Mouse (Mus musculus) intestine, embryonic 16.5 days (tissue): ENCODE data around the gene Duox2. TPM values are rescaled to one million over a fixed set of nuclear protein-coding genes. Genes with fewer than 3 reads are reported as not detected.

Source experiments
- ATAC-seq: fragments of 200-750 bp; cut with Nextera tagmentation; 2 replicates; pipeline ENCODE4 v1.8.0; 2017; ENCODE audit warnings: moderate TSS enrichment, moderate library complexity
- H3K27ac ChIP-seq: fragments of 300-500 bp; sonication (generic); 2 replicates; pipeline ENCODE4 v1.5.1; 2014; ENCODE audit warnings: mild to moderate bottlenecking, low read length
- H3K27me3 ChIP-seq: fragments of 300-500 bp; sonication (generic); replicated peaks from 2 replicates; pipeline ENCODE4 v1.6.1; 2014; ENCODE audit warnings: low read length, control low read depth, mixed read lengths; ENCODE audit not compliant: control insufficient read depth, insufficient read depth
- H3K36me3 ChIP-seq: fragments of 300-500 bp; sonication (generic); 2 replicates; pipeline ENCODE4 v1.6.1; 2014; ENCODE audit warnings: low read length, control low read depth; ENCODE audit not compliant: control insufficient read depth, insufficient read depth
- H3K4me1 ChIP-seq: fragments of 300-500 bp; sonication (generic); 2 replicates; pipeline ENCODE4 v1.6.1; 2014; ENCODE audit warnings: low read length, control low read depth, mixed read lengths; ENCODE audit not compliant: control insufficient read depth, insufficient read depth
- H3K4me2 ChIP-seq: fragments of 300-500 bp; sonication (generic); 2 replicates; pipeline ENCODE4 v1.6.1; 2014; ENCODE audit warnings: low read depth, low read length, control low read depth
- H3K4me3 ChIP-seq: fragments of 300-500 bp; sonication (generic); 2 replicates; pipeline ENCODE4 v1.5.1; 2014; ENCODE audit warnings: mild to moderate bottlenecking, low read length
- H3K9ac ChIP-seq: fragments of 300-500 bp; sonication (generic); 2 replicates; pipeline ENCODE4 v1.6.1; 2014; ENCODE audit warnings: low read depth, low read length
- H3K9me3 ChIP-seq: fragments of 300-500 bp; sonication (generic); 2 replicates; pipeline ENCODE4 v1.6.1; 2016; ENCODE audit warnings: low read length, control low read depth; ENCODE audit not compliant: control insufficient read depth
- WGBS: fragments of 180-500 bp; shearing (Covaris S2); extraction: QIAGEN DNeasy Blood & Tissue Kit; methylation state at CpG from one replicate; pipeline ENCODE4 v1.1.7; 2014; 5-methylcytosine and 5-hydroxymethylcytosine counted together
- polyA plus RNA-seq: library from polyadenylated mRNA; unstranded; fragments of >200 nt; fragmentation: Nextera tagmentation; extraction: Ambion mirVana; gene quantifications from 2 replicates; pipeline ENCODE4 v1.2.1, GENCODE M21; 2015

The Duox2 gene
- polyA plus RNA-seq, 1 experiment from 2014 or later = 0.06 TPM

DNA sequence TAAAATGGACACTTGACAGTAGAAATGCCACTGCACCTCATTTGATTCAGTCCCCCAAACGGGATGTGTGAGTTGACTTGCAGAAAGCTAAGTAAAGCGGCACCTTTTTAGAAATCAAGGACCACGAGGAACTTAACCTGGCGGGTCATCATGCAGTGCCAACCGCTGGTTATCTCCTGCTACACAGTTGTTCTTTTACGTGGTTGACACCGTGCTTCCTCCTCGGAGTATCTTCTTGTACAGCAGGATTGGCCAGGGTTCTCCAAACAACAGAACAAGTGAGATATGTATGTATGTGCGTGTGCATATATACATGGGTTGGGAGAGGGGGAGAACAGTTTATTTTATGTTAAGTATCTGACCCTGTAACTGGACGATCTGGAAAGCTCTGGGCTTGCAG lies 50.5 kb downstream of the Duox2 start:
- H3K27ac ChIP-seq = no peak overlapping the region
- ATAC-seq = no peak
- 84% methylated on average over 10 of the region's 10 CpGs for WGBS

GRCm38 (mm10) chr2:122243671-122244131 lies 54.5 kb downstream of the Duox2 start:
- Histone ChIP-seq H3K4me3 (no peak overlapping the region), H3K36me3 (no peaks in the 10 kb centered on the region), H3K27me3 (no peaks in the 10 kb centered on the region), H3K9me3 (no peaks in the 10 kb centered on the region), H3K4me2 (no peak overlapping the region), H3K27ac (no peak overlapping the region), H3K4me1 (peaks cover 12% of the 10 kb centered on the region; the same call in 1 of the 2 replicates), H3K9ac (no peak overlapping the region)
- WGBS = 7% methylated on average over 3 of the region's 3 CpGs
- peak; percentile 44 for ATAC-seq

More for the DNA sequence above, 50.5 kb downstream of the Duox2 start:
- Histone ChIP-seq H3K9me3 (no peaks in the 10 kb centered on the region), H3K9ac (no peak overlapping the region), H3K27me3 (no peaks in the 10 kb centered on the region), H3K4me3 (no peak overlapping the region), H3K36me3 (no peaks in the 10 kb centered on the region), H3K4me1 (peaks cover 4% of the 10 kb centered on the region; the same call in 1 of the 2 replicates), H3K4me2 (no peak overlapping the region)

GRCm38 (mm10) chr2:122241935-122242334 lies 56.3 kb downstream of the Duox2 start:
- peak; percentile 86 for ATAC-seq
- Histone ChIP-seq H3K27me3 (no peaks in the 10 kb centered on the region), H3K9me3 (no peaks in the 10 kb centered on the region), H3K9ac (no peak overlapping the region), H3K27ac (no peak overlapping the region; the same call in 1 of the 2 replicates), H3K36me3 (no peaks in the 10 kb centered on the region), H3K4me2 (no peak overlapping the region), H3K4me3 (no peak overlapping the region), H3K4me1 (peaks cover 12% of the 10 kb centered on the region; the same call in 1 of the 2 replicates)
- 42% methylated on average over 6 of the region's 6 CpGs for WGBS

DNA sequence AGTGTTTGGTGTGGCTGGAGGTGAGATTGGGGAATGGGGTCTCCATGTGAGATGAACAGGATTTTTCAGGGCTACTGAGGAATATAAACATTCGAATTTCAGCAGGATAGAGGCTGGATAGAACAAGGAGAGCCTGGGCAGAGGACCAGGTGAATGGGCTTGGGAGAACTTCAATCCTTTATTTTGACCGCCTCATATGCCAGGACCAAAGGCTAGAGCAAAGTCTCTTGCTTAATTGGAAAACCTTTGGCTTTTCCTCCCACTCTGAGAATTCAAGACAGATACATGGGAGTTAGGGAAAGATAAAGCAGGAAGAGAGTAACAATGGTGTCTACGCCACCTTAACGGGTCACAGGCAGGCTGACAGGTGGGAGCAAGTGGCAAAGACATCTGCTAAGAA lies 57.0 kb downstream of the Duox2 start:
- Histone ChIP-seq H3K4me3 (no peak overlapping the region), H3K36me3 (no peaks in the 10 kb centered on the region), H3K27ac (peak overlapping the region; percentile 71), H3K9me3 (no peaks in the 10 kb centered on the region), H3K4me1 (peaks cover 14% of the 10 kb centered on the region; the same call in 1 of the 2 replicates), H3K4me2 (no peak overlapping the region), H3K27me3 (no peaks in the 10 kb centered on the region), H3K9ac (no peak overlapping the region)
- 79% methylated on average over 4 of the region's 4 CpGs for WGBS
- ATAC-seq = no peak

GRCm38 (mm10) chr2:122240735-122241134 lies 57.5 kb downstream of the Duox2 start:
- no peaks in the 10 kb centered on the region for H3K36me3 ChIP-seq
- peak overlapping the region; percentile 71; the same call in 1 of the 2 replicates for H3K27ac ChIP-seq
- no peak overlapping the region for H3K9ac ChIP-seq
- H3K4me2 ChIP-seq = no peak overlapping the region
- H3K27me3 ChIP-seq = no peaks in the 10 kb centered on the region
- H3K4me1 ChIP-seq = peaks cover 16% of the 10 kb centered on the region; the same call in 1 of the 2 replicates
- H3K9me3 ChIP-seq = no peaks in the 10 kb centered on the region
- no peak overlapping the region for H3K4me3 ChIP-seq
- ATAC-seq = no peak

DNA sequence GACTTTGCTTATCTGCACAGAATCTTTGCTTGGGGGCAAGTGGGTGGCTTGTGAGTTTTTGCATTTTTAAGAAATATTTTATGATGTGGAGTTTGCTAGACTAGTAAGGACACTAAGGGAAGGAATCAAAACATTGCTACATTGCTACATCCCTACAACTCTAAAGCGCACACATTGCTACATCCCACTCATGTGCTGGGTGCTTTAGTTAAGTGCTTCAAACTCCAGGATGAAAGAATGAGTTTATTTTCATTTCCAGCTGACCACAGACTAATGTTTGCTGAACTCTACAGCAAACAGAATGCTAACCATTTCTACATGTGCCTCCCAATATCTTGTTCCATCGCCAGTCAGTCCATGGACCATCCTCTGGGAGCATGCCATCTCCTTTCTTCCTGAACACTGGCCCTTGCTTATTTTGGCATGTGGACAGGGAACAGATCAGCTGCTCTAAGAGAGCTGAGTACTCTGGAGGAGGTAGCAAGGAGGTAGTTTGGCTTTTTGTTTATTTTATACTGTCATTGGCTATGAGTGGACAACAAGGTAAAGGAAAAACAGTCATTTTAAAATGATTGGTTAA lies 60.3 kb downstream of the Duox2 start:
- Histone ChIP-seq H3K27ac (no peak overlapping the region), H3K4me2 (no peak overlapping the region), H3K27me3 (no peaks in the 10 kb centered on the region), H3K4me3 (no peak overlapping the region), H3K36me3 (no peaks in the 10 kb centered on the region), H3K4me1 (peaks cover 19% of the 10 kb centered on the region), H3K9ac (no peak overlapping the region), H3K9me3 (no peaks in the 10 kb centered on the region)
- ATAC-seq = no peak
- WGBS = 89% methylated on average over 2 of the region's 2 CpGs

GRCm38 (mm10) chr2:122236321-122236720 lies 61.9 kb downstream of the Duox2 start:
- no peak for ATAC-seq

DNA sequence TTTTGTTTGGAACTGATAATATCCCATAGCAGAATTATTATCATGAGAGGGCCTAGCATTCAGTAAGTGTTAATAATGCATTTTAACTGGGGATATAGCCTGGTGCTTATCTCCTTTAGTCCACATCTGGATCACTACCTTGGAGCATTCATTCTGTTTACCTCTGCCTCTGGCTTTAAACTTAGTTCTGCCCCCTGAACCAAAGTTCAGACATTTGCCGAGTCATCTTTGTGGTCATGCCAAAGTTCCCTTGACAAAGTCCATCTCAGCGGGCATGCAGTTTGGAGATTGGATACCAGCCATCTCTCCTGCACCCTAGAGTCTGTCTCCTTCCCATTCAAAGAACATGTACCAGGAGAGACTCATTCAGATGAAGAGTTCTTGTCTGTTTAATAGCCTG lies 62.8 kb downstream of the Duox2 start:
- 41% methylated on average over 2 of the region's 2 CpGs for WGBS
- no peaks in the 10 kb centered on the region for H3K9me3 ChIP-seq
- peak overlapping the region; percentile 73; the same call in 1 of the 2 replicates for H3K9ac ChIP-seq
- H3K27ac ChIP-seq = no peak overlapping the region; the same call in 1 of the 2 replicates
- H3K4me3 ChIP-seq = peak overlapping the region; percentile 70
- no peaks in the 10 kb centered on the region for H3K36me3 ChIP-seq
- 0 out of 2 replicates have a peak, but pooled peaks have one; percentile 6 for ATAC-seq
- H3K4me2 ChIP-seq = peak overlapping the region; percentile 91
- no peaks in the 10 kb centered on the region for H3K27me3 ChIP-seq
- peaks cover 11% of the 10 kb centered on the region for H3K4me1 ChIP-seq

More at GRCm38 (mm10) chr2:122236321-122236720, 61.9 kb downstream of the Duox2 start:
- no peak overlapping the region for H3K9ac ChIP-seq
- peaks cover 15% of the 10 kb centered on the region for H3K4me1 ChIP-seq
- 0 out of 2 replicates have a peak overlapping the region, but pooled peaks have one; percentile 12 for H3K4me2 ChIP-seq
- H3K27me3 ChIP-seq = no peaks in the 10 kb centered on the region
- H3K27ac ChIP-seq = no peak overlapping the region
- H3K9me3 ChIP-seq = no peaks in the 10 kb centered on the region
- no peak overlapping the region for H3K4me3 ChIP-seq
- no peaks in the 10 kb centered on the region for H3K36me3 ChIP-seq

GRCm38 (mm10) chr2:122234611-122235288 lies 63.5 kb downstream of the Duox2 start, which contains the start of gene Sord:
Sord (plus strand) TSS chr2:122234749.
- Histone ChIP-seq H3K27me3 (no peaks in the 10 kb centered on the region), H3K9ac (peak within 1 kb of the TSS; percentile 73), H3K4me1 (peaks cover 11% of the 10 kb centered on the region), H3K27ac (peak within 1 kb of the TSS; percentile 51), H3K36me3 (no peaks in the 10 kb centered on the region), H3K4me3 (peak within 1 kb of the TSS; percentile 70), H3K9me3 (no peaks in the 10 kb centered on the region), H3K4me2 (peak within 1 kb of the TSS; percentile 91)
- under 1% methylated on average over 34 of the region's 35 CpGs for WGBS
- ATAC-seq = peak; percentile 92
